Mouse (Mus musculus) kidney, adult 9 months (tissue): ENCODE data around the gene Oaz3.

Source experiments
- DNase-seq: peaks from one replicate; pipeline ENCODE4 v3.0.0; 2022

Oaz3 gene

GRCm38 (mm10) chr3:94443597-94443964 is at the start of gene Oaz3:
Gene Oaz3 (minus strand): TSS chr3:94443915.
- DNase-seq: no peak

GRCm38 (mm10) chr3:94487581-94487980 is 43.9 kb upstream of the Oaz3 start:
- no peak for DNase-seq

- no peak for DNase-seq
Measured at GRCm38 (mm10) chr3:94485922-94486321, 42.2 kb upstream of the Oaz3 start.

GRCm38 (mm10) chr3:94483790-94484439 is 40.2 kb upstream of the Oaz3 start:
- no peak for DNase-seq

- no peak for DNase-seq
Measured at GRCm38 (mm10) chr3:94482764-94483385, 39.2 kb upstream of the Oaz3 start.

- no peak for DNase-seq
Measured at GRCm38 (mm10) chr3:94481429-94481828, 37.7 kb upstream of the Oaz3 start.

GRCm38 (mm10) chr3:94480291-94480884 is 36.7 kb upstream of the Oaz3 start, which contains the start of gene Riiad1:
Gene Riiad1 (minus strand): TSS chr3:94480341.
- no peak for DNase-seq

- DNase-seq: no peak
Measured at GRCm38 (mm10) chr3:94479564-94479963, 35.8 kb upstream of the Oaz3 start.

- DNase-seq: no peak
Measured at GRCm38 (mm10) chr3:94478591-94479169, 35.0 kb upstream of the Oaz3 start.

- DNase-seq: no peak
Measured at GRCm38 (mm10) chr3:94477981-94478422, 34.3 kb upstream of the Oaz3 start, which contains the start of gene Celf3. Gene Celf3 (plus strand): TSS chr3:94478295.

- DNase-seq: no peak
Measured at GRCm38 (mm10) chr3:94477444-94477843, 33.7 kb upstream of the Oaz3 start.

- peak; percentile 53 for DNase-seq
Measured at GRCm38 (mm10) chr3:94476301-94477035, 32.8 kb upstream of the Oaz3 start.

- DNase-seq: no peak
Measured at GRCm38 (mm10) chr3:94473567-94474232, 30.0 kb upstream of the Oaz3 start.

GRCm38 (mm10) chr3:94473115-94473505 is 29.4 kb upstream of the Oaz3 start:
- no peak for DNase-seq

GRCm38 (mm10) chr3:94472447-94473114 is 28.9 kb upstream of the Oaz3 start:
- peak; percentile 13 for DNase-seq

GRCm38 (mm10) chr3:94468931-94469330 is 25.2 kb upstream of the Oaz3 start:
- DNase-seq: no peak

- DNase-seq: no peak
Measured at GRCm38 (mm10) chr3:94465632-94466430, 22.1 kb upstream of the Oaz3 start.

- no peak for DNase-seq
Measured at GRCm38 (mm10) chr3:94463926-94464578, 20.3 kb upstream of the Oaz3 start.

- no peak for DNase-seq
Measured at GRCm38 (mm10) chr3:94459834-94460233, 16.1 kb upstream of the Oaz3 start.

- no peak for DNase-seq
Measured at GRCm38 (mm10) chr3:94457055-94457454, 13.3 kb upstream of the Oaz3 start.
